Mouse (Mus musculus): Measurements from ENCODE around the gene Mlf2. TPM values are rescaled to one million over a fixed set of nuclear protein-coding genes. Genes with fewer than 3 reads are reported as not detected.

Mlf2 gene
- total and polyA plus RNA-seq, 3 experiments, result 116 to 203 (median 124) TPM

- Histone ChIP-seq H3K9me3 (replicated peaks; ENCODE audit: low read length) (no peaks in the 10 kb centered on the region), H3K4me2 (ENCODE audit: insufficient read depth, low read depth, poor library complexity, severe bottlenecking) (no peak overlapping the region), H3K4me3 (replicated peaks in 1 of 3; ENCODE audit: low read depth in 2 of 3, low read length in 2 of 3, poor library complexity in 1 of 3) (no peak overlapping the region), H3K27me3 (replicated peaks) (no peaks in the 10 kb centered on the region), H3K4me1 (ENCODE audit: control insufficient read depth in 1 of 2, insufficient read depth in 2 of 2) (no peaks in the 10 kb centered on the region), H3K27ac (ENCODE audit: insufficient read depth, low read depth) (no peak overlapping the region), H3K9ac (ENCODE audit: insufficient read depth, low read depth) (no peak overlapping the region), H3K36me3 (replicated peaks in 1 of 2; ENCODE audit: control insufficient read depth in 1 of 2, insufficient read depth in 1 of 2, low read length in 1 of 2) (peaks cover 37 to 61% of the 10 kb centered on the region in 2 experiments), H3K79me2 (replicated peaks; ENCODE audit: control insufficient read depth, extremely low read depth, insufficient read depth, poor library complexity, severe bottlenecking) (0 out of 2 replicates have a peak, but pooled peaks cover 2% of the 10 kb centered on the region)
- dilution Hi-C loops (cut with MboI; ENCODE audit: extremely low pct_ligation_motif_present, extremely low pct_unique_long_range_greater_than_20kb, low sequenced_read_pairs), result no loop called here
- TF ChIP-seq SIN3A (IDR thresholded peaks at IDR 0.05; ENCODE audit: low read length) (no peak), CTCF (conservative IDR thresholded peaks at IDR 0.05 in 1 of 2, IDR thresholded peaks at IDR 0.05 in 1 of 2; ENCODE audit: low read depth in 2 of 2, low read length in 2 of 2) (no peak), BHLHE40 (IDR thresholded peaks at IDR 0.05; ENCODE audit: low read depth, low read length) (no peak), RCOR1 (conservative IDR thresholded peaks at IDR 0.05; ENCODE audit: low read depth, low read length) (no peak), MEF2A (IDR thresholded peaks at IDR 0.05; ENCODE audit: borderline replicate concordance, low read depth, low read length) (no peak), EP300 (IDR thresholded peaks at IDR 0.05; ENCODE audit: low read length) (no peak), GABPA (IDR thresholded peaks at IDR 0.05; ENCODE audit: insufficient replicate concordance, low read depth, low read length) (no peak), CHD1 (IDR thresholded peaks at IDR 0.05; ENCODE audit: low read depth, low read length) (no peak), JUND (conservative IDR thresholded peaks at IDR 0.05; ENCODE audit: low read depth, low read length) (no peak), CHD2 (IDR thresholded peaks at IDR 0.05; ENCODE audit: low read length) (no peak), KAT2A (IDR thresholded peaks at IDR 0.05; ENCODE audit: insufficient replicate concordance, low read length) (no peak), MXI1 (IDR thresholded peaks at IDR 0.05; ENCODE audit: low read depth, low read length) (no peak), ZKSCAN1 (IDR thresholded peaks at IDR 0.05; ENCODE audit: borderline replicate concordance, low read depth, low read length) (no peak)
- in situ Hi-C loops (cut with MboI; ENCODE audit: low pct_ligation_motif_present, low pct_unique_long_range_greater_than_20kb, low sequenced_read_pairs), result loop anchor here (10.0 kb wide), 1 partner anchor 94 kb away; the partner anchor contains the start of gene Gnb3
- no peak for DNase-seq (ENCODE audit: extremely low read depth)
These were observed 7.4 kb downstream of the Mlf2 start for GRCm38 (mm10) chr6:124938554-124938953.

DNA sequence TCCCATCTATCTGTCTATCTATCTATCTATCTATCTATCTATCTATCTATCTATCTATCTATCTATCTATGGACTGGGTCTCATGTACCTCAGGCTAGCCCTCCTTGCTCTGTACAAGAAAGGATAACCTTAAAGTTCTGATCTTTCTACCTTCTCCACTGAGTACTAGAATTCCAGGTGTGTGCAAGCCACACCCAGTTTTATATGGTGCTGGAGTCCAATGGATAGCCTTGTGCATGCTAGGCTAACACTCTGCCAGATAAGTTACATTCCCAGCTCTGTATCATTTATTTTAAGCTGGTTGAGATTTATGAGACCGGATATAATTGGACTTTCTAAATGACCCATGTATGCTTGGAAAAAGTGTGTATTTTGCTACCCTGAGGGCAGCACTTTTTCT lies 10.5 kb downstream of the Mlf2 start:
- DNase-seq (ENCODE audit: extremely low read depth), result no peak
- Histone ChIP-seq H3K9me3 (replicated peaks; ENCODE audit: low read length) (no peaks in the 10 kb centered on the region), H3K4me1 (ENCODE audit: control insufficient read depth in 1 of 2, insufficient read depth in 2 of 2) (no peaks in the 10 kb centered on the region), H3K79me2 (replicated peaks; ENCODE audit: control insufficient read depth, extremely low read depth, insufficient read depth, poor library complexity, severe bottlenecking) (no peaks in the 10 kb centered on the region), H3K27me3 (replicated peaks) (no peaks in the 10 kb centered on the region), H3K9ac (ENCODE audit: insufficient read depth, low read depth) (no peak overlapping the region), H3K4me3 (replicated peaks in 1 of 3; ENCODE audit: low read depth in 2 of 3, low read length in 2 of 3, poor library complexity in 1 of 3) (no peak overlapping the region), H3K36me3 (replicated peaks in 1 of 2; ENCODE audit: control insufficient read depth in 1 of 2, insufficient read depth in 1 of 2, low read length in 1 of 2) (peaks cover 7 to 31% of the 10 kb centered on the region in 2 experiments), H3K27ac (ENCODE audit: insufficient read depth, low read depth) (no peak overlapping the region), H3K4me2 (ENCODE audit: insufficient read depth, low read depth, poor library complexity, severe bottlenecking) (no peak overlapping the region)
- TF ChIP-seq ETS1 (conservative IDR thresholded peaks at IDR 0.05; ENCODE audit: low read depth, low read length) (no peak), USF1 (IDR thresholded peaks at IDR 0.05; ENCODE audit: low read depth, low read length) (no peak), JUND (conservative IDR thresholded peaks at IDR 0.05; ENCODE audit: low read depth, low read length) (no peak), MAFK (IDR thresholded peaks at IDR 0.05; ENCODE audit: insufficient replicate concordance, low read length) (no peak), CHD2 (IDR thresholded peaks at IDR 0.05; ENCODE audit: low read length) (no peak), SIN3A (IDR thresholded peaks at IDR 0.05; ENCODE audit: low read length) (no peak), POLR2AphosphoS2 (IDR thresholded peaks at IDR 0.05; ENCODE audit: low read depth, low read length) (no peak), NRF1 (IDR thresholded peaks at IDR 0.05; ENCODE audit: low read depth, low read length) (no peak)
- dilution Hi-C loops (cut with MboI; ENCODE audit: extremely low pct_ligation_motif_present, extremely low pct_unique_long_range_greater_than_20kb, low sequenced_read_pairs), result no loop called here
- in situ Hi-C loops (cut with MboI; ENCODE audit: low pct_ligation_motif_present, low pct_unique_long_range_greater_than_20kb, low sequenced_read_pairs), result no loop called here

Measured in CH12.LX (cell line).